Mouse (Mus musculus): ENCODE data around the gene Ptgdr2.

GRCm38 (mm10) chr19:10907891-10908290 lies 29.1 kb upstream of the Ptgdr2 start:
- TF ChIP-seq POLR2A (IDR thresholded peaks at IDR 0.05; ENCODE audit: control insufficient read depth, extremely low read depth, insufficient read depth, low read length, poor library complexity), result no peak
- no peak for TF ChIP-seq CTCF (IDR thresholded peaks at IDR 0.05; ENCODE audit: borderline replicate concordance, control insufficient read depth, extremely low read depth, insufficient read depth, low read length, poor library complexity)
